In genomic region chr5:143339603-143340002, GRCm38 (mm10) we compare ENCODE assay signal across 25 mouse cellular contexts. TPM values are rescaled to one million over a fixed set of nuclear protein-coding genes. Genes with fewer than 3 reads are reported as not detected.
DNase-seq lines count a peak whose midpoint lies in the region; ATAC-seq lines count a peak whose summit lies in the region.
"Had no signal": no experiment of that assay in that cellular context is flagged by ENCODE, and none has a peak within 500 bp of the region (broad histone marks: within the 10 kb centered on the region; RNA-seq: fewer than 3 reads in every experiment).

No protein-coding gene starts in this region.

- DNase-seq in forebrain, embryonic 11.5 days (ENCODE audit: low spot score), result peak; percentile 21
- DNase-seq in ES-CJ7 (ENCODE audit: low read depth, low spot score) (peak; percentile 45), R1 (ENCODE audit: low read depth, low spot score) (peak; percentile 57), ZHBTc4 (ENCODE audit: low read depth, low spot score) (peak; percentile 69)
- DNase-seq in kidney, postnatal 36 days, result no peak
- DNase-seq in thymus, postnatal 0 days (ENCODE audit: low spot score), result no peak
- DNase-seq: adrenal gland, adult 2 months; adrenal gland, adult 8-10 months; adrenal gland, postnatal 10 days; adrenal gland, postnatal 14 days; adrenal gland, postnatal 25 days; adrenal gland, postnatal 36 days; B cell, adult 2 months; cerebellum, adult 11 months; cerebellum, adult 11-12 months; cerebellum, adult 18-20 months; cerebellum, adult 2 months; cerebellum, adult 8-10 months; cerebellum, adult 9-10 months had no signal

- H3K4me3 ChIP-seq in forebrain, embryonic 11.5 days (ENCODE audit: low read depth, low read length), result no peak overlapping the region
- no peak overlapping the region for H3K4me3 ChIP-seq in forebrain, embryonic 12.5 days (replicated peaks)

- H3K27ac ChIP-seq in forebrain, embryonic 11.5 days (ENCODE audit: low read depth, low read length), result no peak overlapping the region
- no peak overlapping the region for H3K27ac ChIP-seq in forebrain, embryonic 12.5 days

- no peak for ATAC-seq in forebrain, embryonic 11.5 days (replicated peaks; ENCODE audit: low FRiP score)
- no peak for ATAC-seq in forebrain, embryonic 12.5 days (ENCODE audit: low FRiP score)
- ATAC-seq in activated CD4-positive, CD25-positive, alpha-beta regulatory T cell, adult 4 months, result no peak
- ATAC-seq: CD4-positive, CD25-positive, alpha-beta regulatory T cell, adult 4 months; Patski had no signal

- no peak overlapping the region for H3K4me2 ChIP-seq in forebrain, embryonic 11.5 days (ENCODE audit: low read depth, low read length, severe bottlenecking)
- H3K4me2 ChIP-seq in forebrain, embryonic 12.5 days, result no peak overlapping the region

- no peaks in the 10 kb centered on the region for H3K9me3 ChIP-seq in forebrain, embryonic 11.5 days (ENCODE audit: control insufficient read depth, low read length)
- H3K9me3 ChIP-seq in forebrain, embryonic 12.5 days, result no peaks in the 10 kb centered on the region

- WGBS in forebrain, embryonic 11.5 days, result 60% methylated on average over 6 of the region's 6 CpGs
- 55% methylated on average over 6 of the region's 6 CpGs for WGBS in forebrain, embryonic 12.5 days

- no peaks in the 10 kb centered on the region for H3K36me3 ChIP-seq in forebrain, embryonic 11.5 days (ENCODE audit: control insufficient read depth, insufficient read depth, low read length)
- no peaks in the 10 kb centered on the region for H3K36me3 ChIP-seq in forebrain, embryonic 12.5 days (replicated peaks)
- H3K36me3 ChIP-seq: G1E had no signal

- H3K4me1 ChIP-seq in forebrain, embryonic 11.5 days (replicated peaks; ENCODE audit: control insufficient read depth, insufficient read depth, low read length), result no peaks in the 10 kb centered on the region
- H3K4me1 ChIP-seq in forebrain, embryonic 12.5 days, result no peaks in the 10 kb centered on the region

- H3K27me3 ChIP-seq in forebrain, embryonic 11.5 days (ENCODE audit: control insufficient read depth, insufficient read depth, low read length), result peaks cover 2% of the 10 kb centered on the region; the same call in 1 of the 2 replicates
- H3K27me3 ChIP-seq in forebrain, embryonic 12.5 days, result peaks cover 22% of the 10 kb centered on the region

- no peak overlapping the region for H3K9ac ChIP-seq in forebrain, embryonic 11.5 days (ENCODE audit: low read length)
- no peak overlapping the region for H3K9ac ChIP-seq in forebrain, embryonic 12.5 days

RNA-seq across cellular contexts. Expression of gene Zdhhc4, which starts 10.5 kb away (rescaled TPM):
- 69.4 and 71.9 TPM in 2 replicates for polyA plus RNA-seq in forebrain, embryonic 11.5 days (2014; fragmentation: Nextera tagmentation; extraction: Ambion mirVana)
- 73.8 and 78.2 TPM in 2 replicates for polyA plus RNA-seq in forebrain, embryonic 12.5 days (2016; fragmentation: Nextera tagmentation; extraction: Ambion mirVana)
- polyA plus RNA-seq in activated CD4-positive, CD25-positive, alpha-beta regulatory T cell, adult 4 months (2017; shearing (Covaris generic)), result 10 to 100 TPM; 63.7 to 68.0 TPM
- 88.6 and 97.2 TPM in 2 replicates for polyA plus RNA-seq in thymus, postnatal 0 days (2015; fragmentation: Nextera tagmentation; extraction: Ambion mirVana)

RNA-seq across cellular contexts. Expression of gene Grid2ip, which starts 17.5 kb away (rescaled TPM):
- 0.31 and 0.64 TPM in 2 replicates for polyA plus RNA-seq in forebrain, embryonic 11.5 days (2014; fragmentation: Nextera tagmentation; extraction: Ambion mirVana)
- 0.38 and 0.41 TPM in 2 replicates for polyA plus RNA-seq in forebrain, embryonic 12.5 days (2016; fragmentation: Nextera tagmentation; extraction: Ambion mirVana)
- polyA plus RNA-seq in activated CD4-positive, CD25-positive, alpha-beta regulatory T cell, adult 4 months (2017; shearing (Covaris generic)), result not detected
- 0.05 TPM in 1 of 2 replicates, not detected in the other for polyA plus RNA-seq in thymus, postnatal 0 days (2015; fragmentation: Nextera tagmentation; extraction: Ambion mirVana)
- polyA plus RNA-seq: C2C12; CD4-positive, CD25-positive, alpha-beta regulatory T cell, adult 4 months; G1E had no signal

RNA-seq across cellular contexts. Expression of gene E130309D02Rik, which starts 24.4 kb away (rescaled TPM):
- 65.8 and 75.0 TPM in 2 replicates for polyA plus RNA-seq in forebrain, embryonic 11.5 days (2014; fragmentation: Nextera tagmentation; extraction: Ambion mirVana)
- 60.4 and 61.5 TPM in 2 replicates for polyA plus RNA-seq in forebrain, embryonic 12.5 days (2016; fragmentation: Nextera tagmentation; extraction: Ambion mirVana)
- 1 to 10 TPM; 5.5 to 8.5 TPM for polyA plus RNA-seq in activated CD4-positive, CD25-positive, alpha-beta regulatory T cell, adult 4 months (2017; shearing (Covaris generic))
- 43.4 and 47.8 TPM in 2 replicates for polyA plus RNA-seq in thymus, postnatal 0 days (2015; fragmentation: Nextera tagmentation; extraction: Ambion mirVana)

RNA-seq across cellular contexts. Expression of gene Zfp853, which starts 46.2 kb away (rescaled TPM):
- not detected in 2 replicates for polyA plus RNA-seq in forebrain, embryonic 11.5 days (2014; fragmentation: Nextera tagmentation; extraction: Ambion mirVana)
- 0.09 TPM in 1 of 2 replicates, not detected in the other for polyA plus RNA-seq in forebrain, embryonic 12.5 days (2016; fragmentation: Nextera tagmentation; extraction: Ambion mirVana)
- polyA plus RNA-seq in activated CD4-positive, CD25-positive, alpha-beta regulatory T cell, adult 4 months (2017; shearing (Covaris generic)), result not detected
- 0.04 and 0.08 TPM in 2 replicates for polyA plus RNA-seq in thymus, postnatal 0 days (2015; fragmentation: Nextera tagmentation; extraction: Ambion mirVana)
- polyA plus RNA-seq: C2C12; CD4-positive, CD25-positive, alpha-beta regulatory T cell, adult 4 months; Patski had no signal

Comparison
In these comparisons a context has a peak if more than half of its experiments do, and no peak if none do; other contexts are left out.
1. DNase-seq: peak in forebrain, embryonic 11.5 days (single experiment), ES-CJ7 (single experiment), R1 (single experiment) and ZHBTc4 (single experiment); none in kidney, postnatal 36 days (0 of 2) and thymus, postnatal 0 days (single experiment).